Mouse (Mus musculus) limb, embryonic 12.5 days (tissue): ENCODE results near the gene Bglap2. TPM values are rescaled to one million over a fixed set of nuclear protein-coding genes. Genes with fewer than 3 reads are reported as not detected.

ENCODE experiments used
- ATAC-seq: fragments of 200-750 bp; cut with Nextera tagmentation; 2 replicates; pipeline ENCODE4 v1.8.0; 2017; ENCODE audit warnings: low read depth, moderate TSS enrichment; ENCODE audit not compliant: insufficient number of reproducible peaks, insufficient read depth, low FRiP score, low TSS enrichment
- H3K27ac ChIP-seq: fragments of 300-500 bp; sonication (generic); 2 replicates; pipeline ENCODE4 v1.5.1; 2016; ENCODE audit warnings: mild to moderate bottlenecking, moderate library complexity
- H3K27me3 ChIP-seq: fragments of 300-500 bp; sonication (generic); 2 replicates; pipeline ENCODE4 v1.6.1; 2016; ENCODE audit warnings: mild to moderate bottlenecking, moderate library complexity
- H3K36me3 ChIP-seq: fragments of 300-500 bp; sonication (generic); 2 replicates; pipeline ENCODE4 v1.6.1; 2016; ENCODE audit warnings: mild to moderate bottlenecking, moderate library complexity
- H3K4me1 ChIP-seq: fragments of 300-500 bp; sonication (generic); replicated peaks from 2 replicates; pipeline ENCODE4 v1.6.1; 2016
- H3K4me2 ChIP-seq: fragments of 300-500 bp; sonication (generic); 2 replicates; pipeline ENCODE4 v1.6.1; 2016; ENCODE audit warnings: mild to moderate bottlenecking, moderate library complexity
- H3K4me3 ChIP-seq: fragments of 300-500 bp; sonication (generic); replicated peaks from 2 replicates; pipeline ENCODE4 v1.5.1; 2016; ENCODE audit warnings: mild to moderate bottlenecking
- H3K9ac ChIP-seq: fragments of 300-500 bp; sonication (generic); replicated peaks from 2 replicates; pipeline ENCODE4 v1.6.1; 2016; ENCODE audit warnings: mild to moderate bottlenecking, moderate library complexity
- H3K9me3 ChIP-seq: fragments of 300-500 bp; sonication (generic); 2 replicates; pipeline ENCODE4 v1.6.1; 2016; ENCODE audit warnings: mild to moderate bottlenecking, moderate library complexity
- WGBS: fragments of 180-500 bp; shearing (Covaris S2); methylation state at CpG from one replicate; pipeline ENCODE4 v1.1.7; 2016; 5-methylcytosine and 5-hydroxymethylcytosine counted together
- polyA plus RNA-seq: library from polyadenylated mRNA; unstranded; fragments of >200 nt; fragmentation: Nextera tagmentation; extraction: Ambion mirVana; gene quantifications from 2 replicates; pipeline ENCODE4 v1.2.1, GENCODE M21; 2016

Bglap2 gene
- polyA plus RNA-seq, 1 experiment from 2014 or later, result not detected

DNA sequence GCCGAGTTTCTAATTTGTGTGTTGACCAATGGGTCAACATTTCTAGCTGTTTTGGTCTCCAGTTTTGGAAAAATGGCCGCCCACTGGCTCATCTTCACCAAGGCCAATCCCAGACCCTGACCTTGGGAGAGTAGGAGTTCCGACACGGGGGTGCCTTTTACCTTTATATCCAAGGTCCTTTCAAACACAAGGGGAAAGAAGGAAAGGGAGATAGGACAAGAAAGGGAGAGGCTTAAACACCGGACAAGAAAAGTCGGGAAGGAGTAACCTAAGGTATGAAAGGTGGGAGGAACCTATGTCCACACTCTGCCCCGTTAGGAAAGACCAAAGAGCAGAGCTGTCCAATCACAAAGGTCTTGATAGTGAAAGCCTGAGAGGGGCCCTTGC lies 32.1 kb upstream of the Bglap2 start:
- ATAC-seq, result no peak
- Histone ChIP-seq H3K4me1 (peaks cover 21% of the 10 kb centered on the region), H3K27me3 (no peaks in the 10 kb centered on the region), H3K36me3 (peaks cover 49% of the 10 kb centered on the region), H3K9me3 (no peaks in the 10 kb centered on the region), H3K9ac (peak overlapping the region; percentile 84), H3K4me3 (peak overlapping the region; percentile 77), H3K4me2 (peak overlapping the region; percentile 76), H3K27ac (peak overlapping the region; percentile 95)
- 20% methylated on average over 7 of the region's 7 CpGs for WGBS

DNA sequence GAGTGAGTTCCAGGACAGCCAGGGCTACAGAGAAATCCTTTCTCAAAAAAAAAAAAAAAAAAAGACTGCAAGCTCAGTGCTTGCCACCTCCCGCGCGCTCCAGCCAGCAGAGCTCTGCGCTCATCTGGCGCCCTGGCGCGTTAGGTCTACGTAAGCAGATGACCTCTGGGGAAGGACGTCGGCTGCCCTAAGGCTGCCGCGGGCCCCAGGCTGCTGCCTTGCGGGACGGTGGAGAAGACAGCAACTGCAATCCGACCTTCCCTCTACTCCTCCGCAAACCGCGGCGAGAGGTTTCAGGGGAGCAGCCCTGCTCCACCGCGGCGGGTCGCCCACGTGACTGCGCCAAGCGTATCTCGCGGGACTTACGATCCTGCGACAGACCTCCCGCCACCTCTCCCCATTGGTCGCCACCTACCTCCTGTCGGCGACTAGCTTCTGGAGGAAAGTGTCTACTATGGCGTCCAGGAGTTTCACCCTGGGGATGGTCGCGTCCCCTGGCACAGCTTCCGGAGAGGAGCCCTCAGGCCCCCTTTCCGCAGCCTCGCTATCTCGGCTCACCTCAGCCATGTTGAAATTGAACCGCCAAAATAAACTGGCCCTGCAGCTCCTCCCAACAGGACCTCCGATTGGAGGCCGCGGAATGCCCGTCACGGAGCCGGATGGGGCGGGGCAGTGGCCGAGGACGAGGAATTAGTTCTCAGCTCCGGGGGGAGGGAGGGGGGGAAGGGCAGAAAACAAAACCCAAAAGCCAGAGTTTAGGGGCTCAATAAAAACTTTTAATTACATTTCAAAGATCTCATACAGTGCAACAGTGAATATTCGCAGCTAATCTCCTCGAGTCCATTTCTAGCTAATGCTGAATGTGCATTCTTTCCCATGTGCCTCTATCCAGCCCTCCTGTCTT lies 31.5 kb upstream of the Bglap2 start, which contains the start of gene Pmf1:
Gene Pmf1, minus strand, starts transcription at position 591 of the 904 bp plus-strand sequence.
- Histone ChIP-seq H3K36me3 (peaks cover 43% of the 10 kb centered on the region), H3K4me1 (peaks cover 21% of the 10 kb centered on the region), H3K4me2 (peak within 1 kb of the TSS; percentile 76), H3K4me3 (peak within 1 kb of the TSS; percentile 77), H3K9me3 (no peaks in the 10 kb centered on the region), H3K9ac (peak within 1 kb of the TSS; percentile 84), H3K27ac (peak within 1 kb of the TSS; percentile 95), H3K27me3 (no peaks in the 10 kb centered on the region)
- WGBS, result 1% methylated on average over 54 of the region's 54 CpGs
- ATAC-seq, result peak; percentile 89

DNA sequence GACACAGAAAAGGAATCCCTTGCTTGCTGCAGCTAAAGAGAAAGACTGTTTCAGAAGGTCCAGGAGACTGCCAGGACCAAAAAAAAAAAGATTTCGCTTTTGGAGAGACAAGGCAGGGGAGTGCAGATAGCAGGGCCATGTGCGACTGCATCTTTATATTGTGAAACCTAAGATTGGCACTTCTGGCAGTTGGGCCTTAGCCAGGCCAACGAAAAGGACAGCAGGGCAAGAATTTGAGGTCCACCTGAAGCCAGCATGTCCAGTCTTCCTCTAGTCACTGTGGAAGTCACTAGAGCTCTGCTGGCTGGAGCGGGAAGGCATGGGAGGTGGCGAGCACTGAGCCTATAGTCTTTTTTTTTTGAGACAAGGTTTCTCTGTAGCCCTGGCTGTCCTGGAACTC lies 30.5 kb upstream of the Bglap2 start:
- 64% methylated on average over 5 of the region's 5 CpGs for WGBS
- Histone ChIP-seq H3K27me3 (no peaks in the 10 kb centered on the region), H3K9me3 (no peaks in the 10 kb centered on the region), H3K4me3 (peak overlapping the region; percentile 77), H3K4me1 (peaks cover 21% of the 10 kb centered on the region), H3K9ac (peak overlapping the region; percentile 84), H3K36me3 (peaks cover 40% of the 10 kb centered on the region), H3K4me2 (peak overlapping the region; percentile 76), H3K27ac (peak overlapping the region; percentile 95; the same call in 1 of the 2 replicates)
- ATAC-seq, result no peak

DNA sequence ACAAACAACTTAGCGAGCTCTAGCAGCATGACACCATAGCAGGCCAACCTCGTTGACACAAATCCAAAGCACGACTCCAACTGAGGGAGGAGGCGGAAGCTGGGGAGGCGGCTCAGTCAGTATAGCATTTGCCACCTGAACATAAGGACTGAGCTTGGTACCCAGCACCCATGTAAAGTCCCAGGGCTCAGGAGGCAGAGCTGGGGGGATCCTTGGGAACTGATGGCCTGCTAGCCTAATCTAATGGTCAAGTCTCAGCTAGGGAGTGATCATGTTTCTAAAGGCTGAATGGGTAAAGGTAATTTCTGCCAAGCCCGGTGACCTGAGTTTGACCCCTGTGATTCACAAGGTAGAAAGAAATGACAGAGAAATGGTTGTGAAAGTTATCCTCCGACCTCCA lies 29.0 kb upstream of the Bglap2 start:
- Histone ChIP-seq H3K4me1 (peaks cover 21% of the 10 kb centered on the region), H3K4me2 (no peak overlapping the region), H3K9ac (no peak overlapping the region), H3K36me3 (peaks cover 40% of the 10 kb centered on the region), H3K9me3 (no peaks in the 10 kb centered on the region), H3K4me3 (no peak overlapping the region), H3K27ac (no peak overlapping the region), H3K27me3 (no peaks in the 10 kb centered on the region)
- WGBS, result 59% methylated on average over 7 of the region's 7 CpGs
- ATAC-seq, result no peak

DNA sequence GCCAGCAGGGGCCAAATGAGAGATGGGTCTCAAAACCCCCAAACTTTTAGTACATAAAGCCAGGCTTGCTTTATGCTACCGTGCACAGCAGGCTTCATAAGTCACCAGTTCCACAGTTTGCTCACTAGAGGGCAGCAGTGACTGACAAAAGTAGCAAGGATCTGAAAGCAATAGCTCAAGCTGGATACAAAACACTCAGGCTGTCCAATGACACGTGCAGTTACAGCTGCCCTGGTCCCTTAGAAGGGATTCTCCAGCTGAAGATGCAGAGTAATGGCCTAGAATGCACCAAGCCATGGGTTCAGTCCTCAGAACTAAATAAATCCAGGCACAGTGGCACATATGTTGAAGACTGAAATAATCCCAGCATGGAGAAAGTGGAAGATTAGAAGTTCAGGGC lies 28.6 kb upstream of the Bglap2 start:
- H3K36me3 ChIP-seq, result peaks cover 40% of the 10 kb centered on the region
- 8% methylated on average over 2 of the region's 2 CpGs for WGBS
- H3K27me3 ChIP-seq, result no peaks in the 10 kb centered on the region
- H3K4me1 ChIP-seq, result peaks cover 21% of the 10 kb centered on the region
- no peak overlapping the region for H3K9ac ChIP-seq
- H3K4me2 ChIP-seq, result no peak overlapping the region
- no peaks in the 10 kb centered on the region for H3K9me3 ChIP-seq
- no peak for ATAC-seq
- H3K4me3 ChIP-seq, result no peak overlapping the region
- no peak overlapping the region for H3K27ac ChIP-seq

DNA sequence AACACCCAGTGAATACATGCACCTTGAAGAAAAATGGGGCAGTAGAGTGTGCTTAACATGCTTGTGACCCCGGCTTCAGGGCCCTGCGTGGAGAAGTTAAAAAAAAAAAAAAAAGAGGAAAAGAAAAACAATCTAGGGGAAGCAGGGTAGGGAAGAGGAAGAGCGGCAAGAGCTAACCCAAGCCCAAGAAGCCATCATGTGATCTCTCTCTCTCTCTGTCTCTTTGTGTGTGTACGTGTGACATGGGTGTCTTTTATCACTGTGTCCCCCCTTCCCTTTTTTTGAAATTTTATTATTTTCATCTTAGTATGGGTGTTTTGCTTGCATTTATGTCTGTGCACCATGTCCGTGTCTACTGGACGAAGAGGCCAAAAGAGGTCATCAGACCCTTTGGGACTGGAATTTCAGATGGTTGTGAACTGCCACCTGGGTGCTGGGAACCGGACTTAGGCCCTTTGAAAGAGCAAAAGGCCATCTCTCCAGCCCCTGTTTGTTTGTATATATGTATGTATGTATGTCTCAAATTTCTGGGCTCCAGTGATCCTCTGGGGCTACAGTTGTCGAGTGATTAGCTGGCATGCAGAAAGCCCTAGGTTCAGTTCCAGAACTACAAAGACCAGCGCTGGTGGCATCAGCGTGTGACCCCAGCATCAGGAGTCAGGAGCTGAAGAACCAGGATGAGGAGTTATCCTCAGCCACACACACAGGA lies 25.2 kb upstream of the Bglap2 start:
- Histone ChIP-seq H3K36me3 (peaks cover 48% of the 10 kb centered on the region), H3K4me3 (no peak overlapping the region), H3K27me3 (no peaks in the 10 kb centered on the region), H3K9me3 (no peaks in the 10 kb centered on the region), H3K4me2 (no peak overlapping the region), H3K27ac (no peak overlapping the region), H3K9ac (no peak overlapping the region), H3K4me1 (peaks cover 14% of the 10 kb centered on the region)
- no peak for ATAC-seq
- 93% methylated on average over 10 of the region's 10 CpGs for WGBS

DNA sequence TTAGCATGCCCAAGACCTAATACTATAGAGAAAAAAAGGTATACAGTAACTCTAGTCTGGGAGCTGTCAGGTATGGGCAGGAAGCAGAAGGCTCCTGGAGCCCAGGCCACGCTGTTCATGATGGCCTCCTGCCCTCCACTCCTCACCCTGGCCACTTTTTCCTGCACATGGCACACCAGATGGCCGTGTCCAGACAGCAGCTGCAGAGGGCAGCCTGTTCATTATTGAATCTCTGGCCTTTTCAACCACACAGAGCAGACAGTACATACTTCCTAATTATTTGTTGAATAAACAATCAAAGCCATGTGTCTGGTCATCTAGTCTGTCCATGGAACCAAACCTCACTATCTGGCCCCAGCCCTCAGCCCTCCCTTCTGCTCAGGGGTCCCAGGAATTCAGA lies 20.2 kb upstream of the Bglap2 start:
- H3K9me3 ChIP-seq, result no peaks in the 10 kb centered on the region
- H3K27me3 ChIP-seq, result no peaks in the 10 kb centered on the region
- 68% methylated on average over 2 of the region's 2 CpGs for WGBS
- ATAC-seq, result no peak
- no peak overlapping the region for H3K4me2 ChIP-seq
- H3K36me3 ChIP-seq, result peaks cover 76% of the 10 kb centered on the region
- H3K27ac ChIP-seq, result no peak overlapping the region
- H3K4me3 ChIP-seq, result no peak overlapping the region
- no peaks in the 10 kb centered on the region for H3K4me1 ChIP-seq
- no peak overlapping the region for H3K9ac ChIP-seq

DNA sequence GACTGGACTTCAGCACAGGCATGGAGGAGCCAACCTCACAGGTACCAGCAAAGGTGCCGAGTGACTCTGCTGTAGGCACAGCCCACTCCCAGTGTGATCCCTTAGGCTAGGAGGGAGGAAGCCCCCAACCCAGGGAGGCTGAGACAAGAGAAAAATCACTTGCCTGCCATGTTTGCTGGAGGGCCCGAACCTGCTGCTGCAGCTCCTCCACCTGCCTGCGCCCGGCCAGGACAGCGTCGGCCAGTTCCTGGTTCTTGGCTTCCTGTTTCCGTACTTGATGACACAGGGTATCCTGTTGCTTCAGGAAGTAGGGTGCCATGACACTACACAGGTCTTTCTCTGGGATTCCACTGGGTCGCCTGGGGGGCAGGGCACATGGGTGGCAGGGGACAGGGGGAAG lies 17.2 kb upstream of the Bglap2 start:
- no peaks in the 10 kb centered on the region for H3K9me3 ChIP-seq
- no peak overlapping the region for H3K27ac ChIP-seq
- H3K4me1 ChIP-seq, result no peaks in the 10 kb centered on the region
- no peak overlapping the region for H3K4me3 ChIP-seq
- peaks cover 71% of the 10 kb centered on the region for H3K36me3 ChIP-seq
- 90% methylated on average over 8 of the region's 8 CpGs for WGBS
- no peak for ATAC-seq
- H3K27me3 ChIP-seq, result no peaks in the 10 kb centered on the region
- no peak overlapping the region for H3K9ac ChIP-seq
- no peak overlapping the region for H3K4me2 ChIP-seq

DNA sequence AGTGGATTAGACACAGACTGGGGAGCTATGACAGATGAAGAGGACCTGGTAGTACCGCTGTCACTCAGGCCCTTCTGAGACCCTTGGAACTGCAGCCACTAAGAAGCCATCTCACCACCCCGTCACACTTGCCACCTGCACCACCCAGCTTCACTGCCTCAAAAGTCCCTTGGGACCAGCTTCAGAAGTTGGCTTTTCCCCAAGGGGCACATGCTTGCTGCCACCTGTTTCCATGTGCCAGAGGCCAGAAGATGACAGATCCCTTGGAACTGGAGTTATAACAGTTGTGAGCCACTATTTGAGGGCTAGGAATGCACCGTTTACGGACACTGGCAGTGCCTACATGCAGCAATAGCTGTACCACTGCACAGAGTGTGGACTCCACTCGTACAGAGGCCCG lies 16.8 kb upstream of the Bglap2 start:
- Histone ChIP-seq H3K4me2 (no peak overlapping the region), H3K27me3 (no peaks in the 10 kb centered on the region), H3K9me3 (no peaks in the 10 kb centered on the region), H3K4me1 (no peaks in the 10 kb centered on the region), H3K9ac (no peak overlapping the region), H3K36me3 (peaks cover 72% of the 10 kb centered on the region), H3K27ac (no peak overlapping the region), H3K4me3 (no peak overlapping the region)
- no peak for ATAC-seq
- 90% methylated on average over 6 of the region's 6 CpGs for WGBS

DNA sequence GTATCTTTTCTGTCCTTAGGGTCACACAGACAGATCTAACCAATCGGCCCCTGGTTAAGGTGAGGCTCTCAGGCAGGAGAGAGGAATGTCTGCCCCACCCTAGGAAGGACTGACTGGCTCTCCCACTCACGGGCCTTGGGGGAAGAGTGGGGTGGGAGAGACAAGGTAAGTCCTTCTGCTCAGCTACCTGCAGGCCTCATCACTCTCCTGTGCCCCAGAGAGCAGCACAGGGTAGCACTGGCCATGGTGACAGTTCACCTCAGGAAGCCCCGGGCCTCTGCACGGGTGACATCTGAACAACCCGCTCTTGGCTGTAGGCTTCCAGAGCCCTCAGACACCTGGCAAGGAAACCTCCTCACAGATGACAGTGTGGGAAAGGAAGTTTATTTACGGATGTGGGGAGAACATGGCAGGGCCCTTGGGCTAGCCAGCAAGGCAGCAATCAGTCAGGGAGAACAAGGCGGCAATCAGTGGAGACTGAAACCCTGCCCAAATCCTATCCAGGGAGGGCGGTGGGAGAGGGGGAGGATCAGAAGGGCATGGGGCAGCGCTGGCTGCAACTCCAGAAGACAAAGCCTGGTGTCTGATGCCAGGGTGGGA lies 15.4 kb upstream of the Bglap2 start:
- WGBS, result 86% methylated on average over 9 of the region's 9 CpGs
- H3K4me3 ChIP-seq, result no peak overlapping the region
- H3K27me3 ChIP-seq, result no peaks in the 10 kb centered on the region
- H3K4me2 ChIP-seq, result no peak overlapping the region
- H3K4me1 ChIP-seq, result no peaks in the 10 kb centered on the region
- H3K27ac ChIP-seq, result no peak overlapping the region
- no peaks in the 10 kb centered on the region for H3K9me3 ChIP-seq
- no peak for ATAC-seq
- no peak overlapping the region for H3K9ac ChIP-seq
- H3K36me3 ChIP-seq, result peaks cover 68% of the 10 kb centered on the region

DNA sequence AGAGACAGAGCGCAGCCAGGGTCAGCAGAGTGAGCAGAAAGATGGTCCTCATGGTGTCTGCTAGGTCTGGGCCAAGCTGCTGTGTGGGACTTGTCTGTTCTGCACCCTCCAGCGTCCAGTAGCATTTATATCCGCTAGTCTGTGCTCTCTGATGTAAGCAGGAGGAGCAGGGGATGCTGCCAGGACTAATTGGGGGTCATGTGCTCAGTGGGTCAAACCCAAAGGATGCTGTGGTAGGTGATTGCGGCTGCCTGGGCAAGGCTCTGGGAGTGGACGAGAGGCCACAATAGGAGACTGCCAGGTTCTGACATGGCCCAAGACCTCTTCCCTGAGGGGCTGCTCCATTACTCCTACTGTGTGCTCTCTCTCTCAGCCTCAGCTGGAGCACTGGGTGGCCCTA lies 5.9 kb upstream of the Bglap2 start, which contains the start of gene Bglap:
Gene Bglap, minus strand, starts transcription at position 101 of the 400 bp plus-strand sequence.
- Histone ChIP-seq H3K9me3 (no peaks in the 10 kb centered on the region), H3K4me1 (0 out of 2 replicates have a peak, but pooled peaks cover 3% of the 10 kb centered on the region), H3K27me3 (no peaks in the 10 kb centered on the region; the same call in 1 of the 2 replicates), H3K4me2 (no peak within 1 kb of the TSS), H3K4me3 (no peak within 1 kb of the TSS), H3K27ac (no peak within 1 kb of the TSS), H3K9ac (no peak within 1 kb of the TSS), H3K36me3 (no peaks in the 10 kb centered on the region)
- no peak for ATAC-seq
- WGBS, result 75% methylated on average over 5 of the region's 5 CpGs
